Comparison of ENCODE assay signal across 21 mouse cellular contexts in the genomic region with DNA sequence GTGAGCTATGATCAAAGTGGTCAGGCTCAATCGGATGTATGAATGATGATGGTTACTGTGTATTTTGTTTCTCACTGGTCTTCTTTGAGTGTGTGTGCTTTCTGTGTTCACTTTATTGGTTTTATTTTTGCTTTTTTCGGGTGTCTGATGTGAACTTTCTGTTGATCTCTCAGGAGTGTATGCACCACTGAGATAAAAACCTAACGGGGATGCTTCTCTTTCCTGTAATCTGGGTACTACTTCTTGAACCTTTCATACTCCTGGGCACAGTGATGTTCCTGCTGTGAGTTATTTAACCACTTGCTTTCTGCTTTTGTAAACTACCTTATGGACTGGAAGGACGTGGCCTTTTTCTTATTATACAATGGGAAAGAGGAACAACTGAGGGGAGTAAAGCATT.
"Had no signal": no experiment of that assay in that cellular context is flagged by ENCODE, and none has a peak within 500 bp of the region (broad histone marks: within the 10 kb centered on the region; RNA-seq: fewer than 3 reads in every experiment).

No protein-coding gene starts in this region.

- H3K4me1 ChIP-seq: lung, embryonic 15.5 days; midbrain, embryonic 10.5 days; midbrain, embryonic 12.5 days; neural tube, embryonic 13.5 days; neural tube, embryonic 15.5 days had no signal

- ATAC-seq: lung, postnatal 0 days; midbrain, embryonic 16.5 days had no signal

- H3K36me3 ChIP-seq: lung, embryonic 15.5 days; midbrain, embryonic 10.5 days; midbrain, embryonic 12.5 days; neural tube, embryonic 13.5 days; neural tube, embryonic 15.5 days had no signal

- H3K9me3 ChIP-seq: lung, embryonic 15.5 days; megakaryocyte, embryonic 14.5 days; midbrain, embryonic 10.5 days; midbrain, embryonic 12.5 days; neural tube, embryonic 13.5 days; neural tube, embryonic 15.5 days had no signal

- H3K27ac ChIP-seq: lung, embryonic 15.5 days; macrophage; midbrain, embryonic 10.5 days; midbrain, embryonic 12.5 days; neural tube, embryonic 13.5 days; neural tube, embryonic 15.5 days had no signal

- H3K27me3 ChIP-seq: lung, embryonic 15.5 days; midbrain, embryonic 12.5 days; neural tube, embryonic 13.5 days; neural tube, embryonic 15.5 days had no signal

- H3K4me2 ChIP-seq: lung, embryonic 15.5 days; midbrain, embryonic 12.5 days; neural tube, embryonic 13.5 days; neural tube, embryonic 15.5 days had no signal

- H3K9ac ChIP-seq: lung, embryonic 15.5 days; midbrain, embryonic 12.5 days; neural tube, embryonic 13.5 days; neural tube, embryonic 15.5 days had no signal

- DNase-seq: lung, adult 2 months; lung, postnatal 14 days; midbrain, embryonic 14.5 days; retina, postnatal 1 day; right cerebral cortex, adult 18-20 months; right cerebral cortex, postnatal 25 days; right cerebral cortex, postnatal 4 days; spleen, adult 18-20 months; thymus, adult 18-20 months; thymus, postnatal 14 days; thymus, postnatal 36 days had no signal

- H3K4me3 ChIP-seq: lung, embryonic 15.5 days; megakaryocyte, embryonic 14.5 days; midbrain, embryonic 10.5 days; midbrain, embryonic 12.5 days; myocyte; neural tube, embryonic 13.5 days; neural tube, embryonic 15.5 days had no signal
